Mouse (Mus musculus) urinary bladder, postnatal 36 days (tissue): ENCODE data around the gene Pcgf1.

Experiments
- DNase-seq, 2 experiments: peaks; one replicate each; pipeline ENCODE4 v3.0.0; 2022; ENCODE audit warnings: low spot score in 2 of 2, mixed read lengths in 1 of 2

Pcgf1 gene

GRCm38 (mm10) chr6:83065995-83066394, 11.7 kb upstream of the Pcgf1 start:
- no peak for DNase-seq

GRCm38 (mm10) chr6:83066441-83066840, 11.2 kb upstream of the Pcgf1 start:
- no peak for DNase-seq

- DNase-seq, result no peak
Observed at GRCm38 (mm10) chr6:83068221-83068620, 9.4 kb upstream of the Pcgf1 start.

GRCm38 (mm10) chr6:83068706-83069487, 8.8 kb upstream of the Pcgf1 start:
- DNase-seq, result no peak

GRCm38 (mm10) chr6:83069488-83070246, 8.0 kb upstream of the Pcgf1 start:
- no peak for DNase-seq

- DNase-seq, result no peak
Observed at GRCm38 (mm10) chr6:83070247-83070310, 7.6 kb upstream of the Pcgf1 start, which contains the start of gene Tlx2. Tlx2 (minus strand) TSS chr6:83070293.

- peak in 1 of 2 experiments; percentile 28 for DNase-seq
Observed at GRCm38 (mm10) chr6:83070311-83071219, 7.1 kb upstream of the Pcgf1 start.

GRCm38 (mm10) chr6:83071220-83071619, 6.4 kb upstream of the Pcgf1 start:
- no peak for DNase-seq

GRCm38 (mm10) chr6:83074979-83075378, 2.7 kb upstream of the Pcgf1 start:
- DNase-seq, result no peak

GRCm38 (mm10) chr6:83078324-83078858, 722 bp downstream of the Pcgf1 start:
- peak; percentile 99 for DNase-seq

GRCm38 (mm10) chr6:83080210-83080609, 2.5 kb downstream of the Pcgf1 start:
- DNase-seq, result no peak

- DNase-seq, result no peak
Observed at GRCm38 (mm10) chr6:83083497-83083896, 5.8 kb downstream of the Pcgf1 start.

- no peak for DNase-seq
Observed at GRCm38 (mm10) chr6:83084477-83084876, 6.8 kb downstream of the Pcgf1 start.

- DNase-seq, result no peak
Observed at GRCm38 (mm10) chr6:83086121-83087035, 8.7 kb downstream of the Pcgf1 start, which contains the start of gene Lbx2. Lbx2 (plus strand) TSS chr6:83086367.

- peak in 1 of 2 experiments; percentile 11 for DNase-seq
Observed at GRCm38 (mm10) chr6:83087205-83087925, 9.7 kb downstream of the Pcgf1 start.

GRCm38 (mm10) chr6:83087926-83088260, 10.2 kb downstream of the Pcgf1 start:
- DNase-seq, result no peak

- DNase-seq, result no peak
Observed at GRCm38 (mm10) chr6:83092416-83093127, 14.9 kb downstream of the Pcgf1 start.

- no peak for DNase-seq
Observed at GRCm38 (mm10) chr6:83095968-83096367, 18.3 kb downstream of the Pcgf1 start.

- DNase-seq, result no peak
Observed at GRCm38 (mm10) chr6:83098411-83098810, 20.7 kb downstream of the Pcgf1 start.

GRCm38 (mm10) chr6:83101316-83101687, 23.6 kb downstream of the Pcgf1 start, which contains the start of the genes Ccdc142 and Gm42688:
Ccdc142 (plus strand) TSS chr6:83101601.
Gm42688 (plus strand) TSS chr6:83101617.
- peak; percentile 86 to 89 for DNase-seq
